Mouse (Mus musculus) cerebellum, adult 18-20 months (tissue): ENCODE measurements at regions not wholly inside any gene's neighbourhood (a gene's known extent, or its start where the extent isn't known, plus 50 kb on each side); places are given as distances from the start of the nearest gene placed in this dataset.
"Not testable (repeated sequence)": the region's sequence is repeated elsewhere in the genome, so short reads cannot be mapped to it uniquely, and the experiment has no call there.

ENCODE experiments used
- DNase-seq, 2 experiments: peaks; one replicate each; pipeline ENCODE4 v3.0.0; 2021

DNA sequence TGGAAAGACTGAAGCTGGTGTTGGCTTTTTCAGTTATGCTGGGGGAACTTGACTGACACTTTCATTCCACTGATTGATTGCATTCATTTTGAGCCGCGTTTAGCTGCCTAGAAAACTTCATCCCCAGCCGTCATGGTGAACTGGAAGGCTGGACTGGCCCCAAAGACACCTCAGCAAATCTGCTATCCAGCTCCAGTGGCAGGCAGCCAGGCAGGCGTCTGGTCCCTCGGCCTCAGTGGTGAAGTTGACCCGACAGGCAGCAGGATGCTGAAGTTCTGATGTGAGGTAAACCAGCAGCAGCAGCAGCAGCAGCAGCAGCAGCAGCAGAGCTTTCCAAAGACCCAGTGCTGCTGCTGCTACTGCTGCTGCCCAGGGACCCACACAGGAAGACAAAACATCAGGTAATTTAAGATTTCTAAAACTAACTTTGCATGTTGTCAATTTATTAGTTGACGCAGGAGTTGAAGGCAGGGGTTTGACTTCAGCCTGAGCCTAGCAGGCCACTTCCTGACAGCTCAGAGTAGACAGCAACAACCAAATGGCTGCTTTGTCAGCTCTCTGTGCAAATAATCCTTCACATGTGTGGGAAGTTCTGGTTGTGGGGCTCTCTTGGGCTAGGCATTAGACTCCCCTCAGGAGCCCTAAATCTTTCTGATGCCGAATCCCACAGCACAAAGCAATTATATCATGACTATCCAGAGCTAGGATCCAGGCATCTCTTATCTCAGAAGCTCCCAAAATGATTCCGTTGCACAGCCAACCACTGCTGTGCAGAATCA, 200.4 kb upstream of the Nhs start:
- no peak for DNase-seq

DNA sequence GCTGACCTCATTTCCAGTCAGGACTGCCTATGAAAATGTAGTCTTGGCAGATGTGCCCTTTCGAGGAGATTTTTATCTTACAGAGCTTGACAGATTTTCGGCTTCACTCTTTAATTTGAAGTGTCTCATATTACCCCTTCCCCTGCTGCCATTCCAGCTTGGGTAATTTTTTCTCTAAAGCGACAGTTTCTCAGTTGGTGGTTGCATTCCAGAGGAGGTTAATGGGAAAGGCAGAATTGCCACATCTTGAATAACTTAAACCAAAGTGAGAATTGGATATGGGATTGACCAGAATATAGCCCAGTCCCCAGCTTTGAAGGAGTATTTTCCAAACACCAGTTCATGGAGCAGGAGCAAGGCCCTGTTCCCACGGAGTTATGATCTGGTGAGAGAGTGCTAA, 188.8 kb upstream of the Nhs start:
- DNase-seq: no peak

DNA sequence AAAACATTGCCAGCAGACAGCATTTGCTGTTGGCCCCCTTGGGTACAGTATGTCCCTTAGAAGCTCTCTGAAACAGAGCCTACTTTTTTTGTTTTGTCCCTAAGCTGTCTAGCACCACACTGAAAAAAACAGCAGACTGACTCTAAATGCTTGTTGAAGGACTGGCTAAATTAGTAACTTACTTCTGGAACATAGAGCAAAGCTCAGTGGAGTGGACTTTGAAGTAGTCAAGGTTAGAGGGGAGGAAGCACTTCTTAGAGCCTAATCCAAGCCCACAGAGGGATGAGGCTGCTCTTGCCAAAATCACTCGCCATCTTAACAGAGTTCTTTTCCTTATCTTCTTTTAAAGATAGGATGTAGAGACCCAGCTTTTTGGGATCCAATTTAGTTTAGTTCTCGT, 188.4 kb upstream of the Nhs start:
- DNase-seq: no peak

DNA sequence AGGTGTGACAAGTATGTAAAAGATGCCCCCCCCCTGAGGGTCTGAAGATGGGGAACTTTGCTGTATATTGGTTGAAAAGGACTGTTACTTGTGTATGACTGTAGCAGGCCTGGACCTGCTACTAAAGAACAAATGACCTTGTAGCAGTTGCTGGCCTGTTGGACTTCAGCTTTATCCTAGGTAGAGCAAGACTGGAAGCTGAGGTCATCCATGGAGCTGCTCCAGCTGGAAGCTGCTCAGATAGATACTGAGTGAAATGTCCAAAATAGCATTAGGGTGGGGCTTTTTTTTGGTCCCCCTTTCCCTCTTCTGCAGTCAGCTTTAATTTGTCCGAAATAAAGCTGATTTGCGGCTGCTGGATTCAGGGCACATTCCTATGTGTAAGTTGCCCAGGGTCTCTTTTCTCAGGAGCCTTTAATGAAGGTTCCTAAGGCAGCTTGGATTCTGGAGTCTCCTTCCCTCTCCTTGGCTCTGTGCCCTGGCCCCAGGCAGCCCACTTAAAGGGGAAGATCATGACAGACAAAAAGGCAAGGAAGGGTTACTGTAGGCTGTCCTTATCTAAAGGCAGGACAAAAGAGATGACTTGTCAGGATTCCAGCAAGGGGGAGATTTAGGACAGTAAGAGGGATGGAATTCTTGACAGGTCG, 186.1 kb upstream of the Nhs start:
- peak; percentile 10 to 24 for DNase-seq

DNA sequence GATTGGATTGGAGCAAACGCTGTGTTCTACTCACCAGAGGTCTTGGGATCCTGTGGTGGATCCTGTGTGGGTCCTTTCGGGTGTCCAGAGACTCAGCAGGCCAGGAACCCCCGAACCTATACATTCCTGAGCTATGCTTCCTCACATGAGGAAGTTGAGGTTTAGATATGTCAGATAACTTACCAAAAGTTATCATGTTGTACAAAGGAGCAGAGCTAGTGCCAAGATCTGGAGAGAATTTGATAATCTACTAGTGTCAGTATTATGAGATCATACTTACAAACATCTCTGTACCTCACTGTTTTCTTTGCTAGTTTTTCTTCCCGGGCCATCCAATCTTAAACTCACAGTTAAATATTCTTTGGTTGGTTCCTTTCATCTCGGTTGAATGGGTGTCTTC, 172.6 kb upstream of the Nhs start:
- no peak for DNase-seq

DNA sequence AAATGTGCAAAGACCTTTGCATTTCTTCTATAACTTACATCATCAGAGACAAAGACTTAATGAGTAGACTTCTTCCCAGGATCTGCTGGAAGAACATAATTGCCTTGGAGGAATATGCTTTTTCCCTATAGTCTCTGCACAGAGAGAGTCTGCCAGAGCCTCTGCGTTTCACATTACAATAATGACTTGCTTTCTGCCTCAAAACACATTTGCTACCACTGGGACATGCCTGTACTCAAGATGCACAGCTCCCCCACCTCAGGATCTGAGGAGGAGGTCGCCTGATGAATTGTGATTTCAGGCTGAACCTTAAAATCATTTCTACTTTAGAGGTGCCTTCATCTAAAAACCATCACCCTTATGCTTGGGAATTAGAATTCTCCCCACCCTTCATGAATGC, 148.1 kb upstream of the Nhs start:
- no peak for DNase-seq

DNA sequence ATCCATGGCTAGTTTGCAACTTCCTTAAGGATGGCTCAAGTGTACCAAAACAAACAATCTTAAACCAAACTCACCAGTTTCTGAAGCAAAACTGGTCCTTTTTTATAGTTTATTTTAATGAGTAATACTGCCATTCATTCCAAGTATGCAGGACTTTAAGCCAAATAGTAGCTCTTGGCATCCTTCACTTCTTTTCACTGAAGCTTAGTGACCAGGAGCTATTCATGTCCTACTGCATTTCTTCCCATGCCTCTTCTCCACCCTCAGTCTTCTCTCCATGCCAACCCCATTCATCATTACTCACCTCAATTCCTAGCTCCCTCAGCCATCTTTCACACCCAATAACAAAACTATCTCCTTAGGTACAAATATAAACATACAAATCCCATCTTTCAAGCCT, 144.6 kb upstream of the Nhs start:
- no peak for DNase-seq

DNA sequence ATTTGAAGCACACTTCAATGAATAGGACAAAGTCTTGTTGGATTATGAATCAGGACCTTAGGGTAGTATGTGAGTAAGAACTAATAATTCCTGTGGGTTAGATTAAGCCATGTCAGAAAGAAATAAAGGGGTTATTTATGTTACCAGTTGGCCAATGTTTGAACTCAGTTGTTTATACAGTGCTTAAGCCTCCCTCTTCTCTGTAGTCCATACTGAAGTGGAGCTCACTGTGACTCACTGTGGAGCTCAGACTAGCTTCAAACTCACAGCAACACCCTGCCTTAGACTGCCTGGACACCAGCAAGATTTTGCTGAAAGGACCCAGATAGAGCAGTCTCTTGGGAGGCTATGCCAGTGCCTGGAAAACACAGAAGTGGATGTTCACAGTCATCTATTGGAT, 143.3 kb upstream of the Nhs start:
- no peak for DNase-seq

DNA sequence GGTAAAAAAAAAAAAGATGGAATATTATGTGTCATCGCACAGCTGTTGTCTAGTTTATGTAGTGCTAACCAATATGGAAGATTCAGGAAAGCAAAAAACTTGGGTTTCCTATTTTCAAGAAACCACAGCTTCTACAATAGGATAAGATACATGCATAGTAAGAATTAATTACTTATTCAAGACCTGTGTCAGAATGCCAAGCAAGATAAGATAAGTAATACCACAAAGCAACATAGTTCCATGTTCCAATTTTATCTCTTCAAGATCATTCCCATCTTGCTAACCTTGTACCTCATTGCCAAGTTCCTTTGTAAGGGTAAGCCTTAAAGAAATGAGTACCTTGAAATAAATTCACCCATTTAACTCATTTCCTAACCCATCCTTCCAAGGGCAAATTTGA, 131.7 kb upstream of the Nhs start:
- no peak for DNase-seq

DNA sequence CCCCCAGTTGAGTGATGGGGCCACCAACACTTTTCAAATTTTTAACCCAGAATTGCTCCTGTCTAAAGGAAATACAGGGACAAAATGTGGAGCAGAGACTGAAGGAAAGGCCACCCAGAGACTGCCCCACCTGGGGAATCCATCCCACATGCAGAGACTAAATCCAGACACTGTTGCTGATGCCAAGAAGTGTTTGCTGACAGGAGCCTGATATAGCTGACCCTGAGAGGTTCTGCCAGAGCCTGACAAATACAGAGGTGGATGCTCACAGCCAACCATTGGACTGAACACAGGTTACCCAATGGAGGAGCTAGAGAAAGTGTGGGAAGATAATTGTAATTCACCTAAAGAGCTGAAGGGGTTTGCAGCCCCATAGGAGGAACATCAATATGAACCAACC, 126.6 kb upstream of the Nhs start:
- DNase-seq: not testable (repeated sequence)

DNA sequence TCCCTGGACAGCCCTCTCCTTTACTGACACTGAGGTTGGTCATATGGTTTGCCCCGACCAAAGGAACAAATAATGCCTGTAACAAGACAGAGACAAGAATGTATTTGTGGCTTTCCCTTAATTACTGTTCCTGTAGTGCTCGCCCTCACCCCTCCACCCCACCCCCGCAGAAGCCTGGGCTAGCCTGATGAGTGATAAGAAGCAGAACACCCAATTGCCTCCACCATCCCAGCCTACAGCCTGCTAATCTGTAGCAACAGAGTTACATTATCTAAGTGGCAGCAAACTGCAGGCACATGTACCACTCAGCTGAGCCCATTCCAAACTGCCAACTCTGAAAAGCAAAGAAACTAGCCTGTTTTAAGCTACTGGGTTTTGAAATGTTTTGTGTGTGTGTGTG, 124.7 kb upstream of the Nhs start:
- DNase-seq: no peak

DNA sequence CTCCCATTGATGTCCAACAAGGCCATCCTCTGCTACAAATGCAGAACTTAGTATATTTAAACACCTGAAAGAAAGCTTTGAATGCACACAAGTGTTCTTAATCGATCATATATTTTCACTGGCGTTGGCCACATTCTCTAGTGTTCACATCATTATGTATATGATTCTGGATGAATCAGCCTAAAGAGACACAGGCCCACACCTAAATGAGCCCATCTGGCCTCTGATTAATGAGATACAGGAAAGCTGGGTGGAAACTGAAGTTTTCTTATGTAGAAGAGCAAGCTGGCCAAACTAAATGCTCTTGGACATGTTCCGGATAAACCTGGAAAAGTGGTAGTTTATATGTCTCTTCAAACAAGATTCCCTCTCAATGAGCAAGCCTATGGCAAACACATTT, 123.2 kb upstream of the Nhs start:
- DNase-seq: no peak

DNA sequence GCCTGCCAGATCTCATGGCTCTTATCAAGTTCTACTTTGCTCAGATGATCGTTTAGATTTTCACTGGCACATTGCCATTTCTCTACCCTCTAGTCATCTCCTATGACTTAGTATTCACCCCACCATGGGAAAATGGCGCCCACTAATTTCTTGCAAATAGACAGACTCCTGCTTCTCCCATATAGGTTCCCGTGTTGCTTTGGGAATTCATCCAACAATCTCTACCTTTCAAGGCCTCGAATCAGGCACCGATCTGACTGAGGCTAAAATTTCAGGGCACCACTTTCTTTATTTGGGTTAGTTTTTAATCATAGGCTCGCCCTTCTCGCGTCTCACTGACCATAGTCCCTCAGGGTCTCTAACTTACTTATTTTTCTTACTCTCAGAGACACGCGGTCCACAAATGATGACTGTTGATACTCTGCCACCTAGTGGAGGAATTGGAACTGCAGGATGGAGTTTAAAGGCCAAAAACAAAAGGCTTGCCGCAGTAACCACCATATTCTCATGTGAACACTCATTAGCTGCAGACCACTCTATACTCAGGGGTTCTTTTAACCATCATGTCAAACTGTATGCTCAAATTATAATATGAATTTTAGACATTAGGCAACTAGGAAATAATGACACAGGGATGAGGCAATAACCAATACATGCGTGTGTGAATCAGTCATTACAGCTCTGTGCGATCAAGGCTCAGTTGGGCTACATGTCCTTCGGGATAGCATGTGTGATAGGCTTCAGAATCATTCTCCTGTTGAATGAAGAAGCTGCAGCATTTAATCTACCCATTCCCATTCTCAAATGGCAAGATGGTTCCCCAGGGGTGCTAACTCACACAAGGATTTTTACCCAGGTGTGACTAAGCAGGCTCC, 119.5 kb upstream of the Nhs start:
- peak; percentile 29 to 66 for DNase-seq

DNA sequence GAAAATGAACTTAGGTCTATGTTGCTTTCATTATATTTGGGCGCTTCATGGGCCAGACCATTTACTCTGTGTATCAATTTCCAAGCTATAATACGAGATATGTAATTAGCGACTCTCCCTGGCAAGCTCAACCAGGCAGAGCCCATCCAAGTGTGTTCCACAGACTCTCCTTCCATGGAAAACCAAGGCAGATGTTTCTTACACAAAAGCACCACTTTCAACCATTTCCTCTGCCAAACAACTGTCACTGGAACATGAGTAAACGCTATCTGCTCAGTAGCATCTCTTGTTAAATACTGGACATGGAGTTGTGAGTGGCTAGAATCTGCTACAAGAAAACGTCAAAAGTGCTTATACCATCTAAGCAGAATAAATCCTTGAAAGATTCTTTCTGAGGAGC, 115.1 kb upstream of the Nhs start:
- no peak for DNase-seq

DNA sequence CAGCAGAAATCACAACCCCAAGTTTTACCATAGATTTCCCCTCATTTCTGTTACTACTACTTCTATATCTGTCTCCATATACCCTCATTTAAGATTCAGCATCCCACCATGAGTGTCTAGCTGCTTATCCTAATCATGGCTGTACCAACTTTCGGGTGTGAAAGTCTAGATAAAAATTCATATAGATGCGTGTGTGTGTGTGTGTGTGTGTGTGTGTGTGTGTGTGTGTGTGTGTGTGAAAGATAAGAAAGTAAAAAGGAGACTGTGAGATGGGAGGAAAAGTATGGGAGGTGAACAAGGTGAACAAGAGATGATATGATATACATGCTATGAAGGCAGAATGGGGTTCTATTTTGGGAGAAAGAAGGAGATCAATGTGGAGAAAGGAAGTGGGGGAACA, 111.7 kb upstream of the Nhs start:
- no peak for DNase-seq

DNA sequence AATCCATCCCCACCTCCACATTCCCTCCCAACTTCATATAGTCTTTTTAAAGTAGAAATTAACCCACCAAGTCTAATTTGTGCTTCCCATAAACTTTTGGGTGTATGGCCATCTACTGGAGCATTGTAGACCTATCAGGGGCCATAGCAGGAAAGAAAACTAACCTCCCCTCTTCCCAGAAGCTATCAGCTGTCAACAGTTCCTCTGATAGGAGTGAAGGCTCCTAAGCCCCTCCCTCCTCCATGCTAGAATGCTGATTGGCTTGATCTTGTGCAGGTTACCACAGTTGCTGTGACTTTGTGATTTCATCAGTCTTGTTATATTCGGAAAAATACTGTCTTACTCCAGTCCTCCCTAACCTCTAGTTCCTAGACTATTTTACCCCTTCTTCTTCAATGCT, 109.4 kb upstream of the Nhs start:
- no peak for DNase-seq

DNA sequence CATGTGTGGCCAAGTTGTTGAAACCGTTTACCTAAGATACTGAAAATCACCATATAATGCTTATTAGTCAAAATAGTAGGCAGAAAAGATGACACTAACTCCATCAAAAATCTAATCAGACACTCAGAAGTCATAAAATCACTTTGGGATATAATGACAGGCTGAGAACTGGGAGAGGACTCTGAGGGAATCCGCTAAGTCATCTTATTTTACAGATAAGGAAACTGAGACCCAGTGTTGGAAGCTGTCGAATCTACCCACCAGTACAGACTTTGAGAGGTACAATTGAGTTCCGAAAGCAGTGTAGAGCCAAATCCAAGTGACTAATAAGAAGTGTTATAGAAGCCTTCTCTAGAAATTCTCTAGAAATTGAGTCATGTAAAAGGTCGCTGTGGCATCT, 108.6 kb upstream of the Nhs start:
- no peak for DNase-seq

DNA sequence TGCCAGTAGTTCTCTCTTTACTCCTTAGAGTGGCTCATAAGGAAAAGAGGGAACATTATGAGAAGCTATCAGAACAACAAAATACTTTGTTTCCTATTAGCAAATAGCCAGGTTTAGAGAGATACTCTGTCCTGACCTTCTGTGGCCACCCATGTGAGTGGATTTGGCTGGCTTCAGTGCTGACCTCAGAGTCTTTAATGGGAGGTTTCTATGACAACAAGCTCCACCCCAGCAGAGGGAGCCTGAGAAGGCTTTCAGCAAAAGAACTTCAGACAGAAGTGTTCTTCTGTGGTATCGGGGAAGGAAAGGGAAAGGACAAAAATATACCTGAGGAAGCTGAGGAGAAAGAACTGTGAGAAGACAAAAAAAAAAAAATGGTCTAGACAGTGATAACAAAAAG, 108.1 kb upstream of the Nhs start:
- DNase-seq: no peak

DNA sequence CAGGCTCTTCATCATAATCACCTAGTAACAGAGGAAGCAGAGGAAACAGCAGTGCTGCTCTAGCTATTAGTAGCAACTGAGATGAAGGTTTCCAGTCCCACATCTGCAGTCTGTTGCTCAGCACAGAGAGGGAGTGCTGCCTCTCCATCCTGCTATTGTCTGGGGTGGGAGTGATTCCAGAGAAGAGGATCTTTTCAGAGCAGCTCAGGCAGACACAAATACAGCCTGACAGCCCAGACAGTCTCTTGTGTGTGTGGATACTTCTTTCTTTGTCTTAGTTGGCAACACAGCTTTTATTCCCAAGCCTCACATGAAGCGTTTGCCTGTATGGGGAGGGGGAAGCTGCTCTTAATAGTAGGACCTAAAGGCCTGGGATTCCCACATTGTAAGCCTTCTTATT, 107.2 kb upstream of the Nhs start:
- no peak for DNase-seq

DNA sequence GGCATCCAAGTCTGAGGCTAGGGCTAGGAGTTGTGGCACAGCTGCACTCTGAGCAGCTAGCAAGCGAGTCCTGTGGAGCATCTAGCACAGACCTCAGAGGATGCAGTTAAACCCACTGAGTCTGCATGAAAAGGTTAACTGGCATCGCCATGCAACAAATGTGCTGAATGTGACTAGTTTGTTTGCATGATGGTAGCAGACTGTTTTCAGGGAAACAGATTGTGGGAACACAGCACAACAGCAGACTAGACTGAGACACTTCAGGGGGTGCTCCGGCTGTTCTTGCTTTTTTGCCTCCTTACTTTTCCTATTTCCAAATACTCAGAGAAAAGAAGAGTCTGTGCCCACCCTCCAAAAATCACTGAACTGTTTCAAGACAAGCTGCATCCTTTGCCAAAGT, 97.9 kb upstream of the Nhs start:
- DNase-seq: no peak

DNA sequence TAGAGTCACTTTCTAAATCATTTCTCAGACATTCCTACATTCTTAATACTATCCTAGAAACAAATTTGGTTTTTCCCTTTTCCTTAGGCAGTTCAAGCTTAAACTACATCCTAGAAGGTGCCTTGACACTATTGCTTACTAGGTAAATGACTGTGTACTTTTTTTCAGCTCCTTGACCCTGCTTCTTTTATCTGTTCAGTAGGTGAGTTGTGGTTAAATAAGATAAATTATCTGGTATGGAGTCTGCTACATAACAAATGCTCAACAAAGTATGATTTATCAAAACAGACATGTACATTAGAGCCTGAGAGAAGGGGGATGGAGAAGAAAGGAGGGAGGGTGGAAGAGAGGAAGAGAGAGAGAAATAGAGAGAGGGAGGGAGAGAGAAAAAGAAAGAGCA, 96.3 kb upstream of the Nhs start:
- no peak for DNase-seq

DNA sequence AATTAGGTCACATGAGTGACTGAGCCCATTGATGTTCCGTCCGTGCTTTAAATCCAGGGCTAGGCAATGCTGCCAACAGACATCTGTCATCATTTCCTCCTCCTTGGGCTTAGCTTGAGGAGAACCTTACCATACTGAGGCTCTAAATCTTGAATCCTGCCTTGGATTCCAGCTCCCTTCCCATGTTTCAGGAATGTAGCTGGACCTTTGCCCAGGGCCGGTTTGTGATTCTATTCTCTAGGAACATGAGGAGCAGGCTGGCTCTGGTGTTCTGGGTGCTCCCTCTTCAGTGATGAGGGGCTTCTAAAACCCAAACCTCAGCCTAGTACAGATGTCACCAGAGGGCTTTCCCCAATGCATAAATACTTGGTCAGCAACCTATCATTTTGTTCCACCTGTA, 81.8 kb upstream of the Nhs start:
- no peak for DNase-seq

DNA sequence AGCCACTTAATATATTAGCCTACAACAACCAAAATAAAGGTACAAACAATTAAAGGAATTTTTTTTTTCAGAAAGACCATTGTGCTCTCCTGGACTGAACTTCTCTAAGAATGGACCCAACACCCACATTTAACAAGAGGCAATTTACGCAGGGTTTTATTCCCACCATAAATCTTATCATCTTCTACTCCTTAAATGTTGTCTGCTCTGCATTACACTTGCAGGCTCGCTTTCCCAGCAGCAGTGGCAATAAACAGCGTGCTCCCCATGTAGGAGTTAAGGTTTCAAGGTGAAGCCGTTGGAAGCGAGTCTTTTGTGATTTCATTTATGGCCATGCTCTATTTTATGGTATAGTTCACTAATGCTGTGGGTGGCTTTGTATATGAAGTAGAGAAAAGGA, 76.0 kb upstream of the Nhs start:
- no peak for DNase-seq

DNA sequence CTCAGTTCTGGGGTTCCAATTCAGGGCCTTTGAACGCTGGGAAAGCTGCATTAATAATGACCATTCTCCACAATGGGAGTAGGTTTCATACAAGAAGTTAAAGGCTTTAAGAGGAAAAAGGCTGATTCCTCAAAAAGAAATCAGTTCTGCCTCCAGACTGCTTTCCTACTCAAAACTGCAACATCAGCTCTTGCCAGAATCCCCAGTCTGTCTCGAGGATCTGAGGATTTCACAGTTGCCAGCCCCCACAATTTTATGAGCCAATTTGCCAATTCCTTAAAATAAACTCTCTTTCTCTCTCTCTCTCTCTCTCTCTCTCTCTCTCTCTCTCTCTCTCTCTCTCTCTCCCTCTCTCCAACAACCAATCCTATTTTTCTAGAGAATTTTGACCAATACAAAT, 51.3 kb upstream of the Nhs start:
- DNase-seq: no peak
